Mouse (Mus musculus): Measurements from ENCODE around the gene Sept4.

The Sept4 gene

DNA sequence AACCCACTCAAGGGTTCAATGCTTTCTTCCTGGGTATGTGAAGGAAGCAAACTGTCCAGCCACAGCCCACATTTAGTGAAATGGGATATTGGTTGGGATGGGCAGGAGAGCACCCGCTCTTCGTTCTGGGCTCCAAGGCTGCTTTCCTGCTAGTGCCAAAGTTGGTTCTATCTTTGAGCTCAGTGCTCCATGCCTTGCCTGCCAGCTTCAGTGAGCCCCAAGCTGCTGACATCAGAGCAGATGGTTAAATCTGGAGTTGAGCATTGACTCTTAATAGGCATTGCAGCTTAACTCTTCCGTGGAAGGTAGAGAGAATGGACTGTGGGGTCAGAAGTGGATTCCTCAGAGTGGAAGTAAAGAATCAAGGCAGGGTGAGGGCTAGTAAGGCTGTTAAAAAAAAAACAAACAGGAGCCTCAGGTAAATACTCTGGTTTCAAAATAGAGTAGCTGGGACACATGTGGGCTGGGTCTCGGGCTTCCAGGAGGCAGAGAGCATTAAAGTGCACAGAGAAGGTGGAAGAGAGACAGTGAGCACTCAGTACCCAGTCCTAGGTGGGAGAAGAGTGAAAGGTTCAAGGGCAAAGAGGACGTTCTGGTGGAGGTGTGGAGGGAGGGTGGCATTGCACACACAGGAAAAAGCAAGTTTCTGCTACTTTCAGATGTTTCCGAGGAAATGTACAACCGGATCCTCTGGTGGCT is at the start of gene Sept4:
Sept4 (plus strand) TSS at position 649 of the 699 bp plus-strand sequence.
- no peak for DNase-seq (ENCODE audit: low spot score)

DNA sequence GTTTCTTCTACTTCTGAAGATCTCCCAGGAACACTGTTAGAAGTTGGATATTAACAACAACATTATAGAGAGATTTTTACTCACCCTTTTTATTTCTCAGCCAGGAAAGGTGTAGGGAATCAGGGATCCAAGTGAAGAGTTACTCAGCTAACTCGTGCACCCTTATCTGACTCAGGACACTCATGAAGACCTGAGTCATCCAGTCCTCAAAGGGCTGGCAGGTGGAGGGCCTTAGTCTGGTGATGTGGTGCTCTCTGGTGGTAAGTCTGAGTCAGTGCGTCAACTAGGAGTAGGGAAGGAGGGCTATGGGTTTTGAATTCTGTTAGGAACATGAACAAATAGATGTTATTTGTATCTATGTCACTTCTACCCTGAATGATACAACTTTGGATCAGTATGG is 49.4 kb upstream of the Sept4 start:
- DNase-seq (ENCODE audit: low spot score) = peak; percentile 71

DNA sequence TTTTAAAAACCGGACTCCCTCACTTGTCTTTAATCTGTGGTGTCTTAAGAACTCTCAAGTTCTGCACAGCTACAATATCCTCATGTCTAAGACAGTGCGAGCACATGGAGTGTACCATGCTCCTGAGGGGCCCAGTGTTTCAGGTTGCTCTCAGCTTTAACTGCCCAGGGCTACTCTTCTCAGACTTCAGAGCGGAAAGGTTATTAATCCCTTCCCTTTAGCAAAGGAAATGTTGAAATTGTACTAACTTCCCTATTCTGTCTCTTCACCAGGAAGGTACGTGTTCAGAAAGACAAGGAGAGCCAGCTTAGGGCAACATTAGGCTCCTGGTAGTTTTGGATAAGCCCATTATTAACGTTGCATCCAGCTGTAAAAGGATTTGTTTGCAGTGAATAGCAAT is 45.2 kb upstream of the Sept4 start:
- no peak for DNase-seq (ENCODE audit: low spot score)

DNA sequence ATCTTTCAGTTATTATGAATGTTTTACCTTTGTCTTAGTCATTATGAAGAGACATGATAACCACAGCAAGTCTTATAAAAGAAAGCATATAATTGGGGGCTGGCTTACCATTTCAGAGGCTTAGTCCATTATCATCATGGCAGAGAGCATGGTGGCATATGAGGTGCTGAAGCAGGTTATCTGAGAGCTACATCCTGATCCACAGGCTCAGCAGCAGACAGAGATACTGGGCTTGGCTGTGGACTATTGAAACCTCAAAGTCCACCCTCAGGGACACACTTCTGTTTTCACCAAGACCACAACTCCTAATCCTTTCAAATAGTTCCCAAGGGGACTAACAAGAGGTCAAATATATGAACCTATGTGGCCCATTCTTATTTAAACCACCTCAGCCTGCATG is 44.7 kb upstream of the Sept4 start:
- DNase-seq (ENCODE audit: low spot score) = no peak

DNA sequence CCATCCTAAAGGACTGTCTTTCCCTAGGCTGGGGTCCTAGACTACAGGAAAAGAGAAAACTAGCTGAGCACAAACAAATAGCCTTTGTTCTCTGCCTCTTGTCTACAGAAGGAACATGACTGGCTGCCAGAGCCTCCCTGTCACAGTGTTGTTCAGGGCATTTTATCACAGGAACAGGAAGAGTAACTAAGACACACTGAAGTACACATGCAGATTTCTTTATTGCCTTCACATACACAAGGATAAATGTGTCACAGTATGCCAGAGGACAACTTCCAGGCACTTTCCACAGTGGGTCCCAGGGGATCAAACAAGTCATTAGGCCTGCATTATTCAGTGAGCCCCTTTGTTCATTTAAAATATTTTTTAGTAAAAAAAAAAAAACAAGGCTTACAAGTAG is 43.9 kb upstream of the Sept4 start:
- no peak for DNase-seq (ENCODE audit: low spot score)

DNA sequence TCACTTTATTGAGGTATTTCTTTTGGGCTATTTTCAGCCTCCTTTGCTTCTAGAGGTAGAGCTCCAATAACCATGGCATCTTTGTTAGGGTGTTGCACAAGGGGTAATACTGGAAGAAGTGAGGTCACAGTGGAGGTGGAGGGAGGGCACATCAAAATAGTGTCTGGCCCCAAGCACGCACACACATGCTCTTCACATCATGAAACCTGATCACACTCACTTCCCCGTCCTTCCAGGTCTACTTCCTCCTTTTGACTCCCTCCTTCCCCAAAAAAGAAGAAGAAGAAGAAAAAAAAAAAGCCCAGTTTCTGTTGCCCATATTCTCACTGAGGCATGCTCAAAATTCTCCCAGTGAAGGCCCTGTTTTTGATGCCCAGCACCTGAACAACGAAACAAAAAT is 41.3 kb upstream of the Sept4 start:
- no peak for DNase-seq (ENCODE audit: low spot score)

DNA sequence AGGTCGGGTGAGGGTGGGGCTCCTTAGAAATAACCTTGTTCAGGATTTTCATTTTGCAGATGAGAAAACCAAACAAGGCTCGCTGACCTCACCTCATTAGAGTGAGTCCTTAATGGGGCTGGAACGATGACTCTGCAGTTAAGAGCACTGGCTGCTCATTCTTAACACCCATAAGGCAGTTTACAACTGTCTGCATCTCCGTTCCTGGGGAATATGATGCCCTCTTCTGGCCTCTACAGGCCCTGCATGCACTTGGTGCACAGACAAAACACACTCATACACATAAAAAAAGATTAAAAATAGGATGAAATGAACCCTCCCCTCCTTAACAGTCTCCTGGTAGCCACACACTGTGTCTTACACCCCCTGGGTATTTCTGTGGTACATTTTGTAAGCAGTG is 40.7 kb upstream of the Sept4 start:
- peak; percentile 28 for DNase-seq (ENCODE audit: low spot score)

DNA sequence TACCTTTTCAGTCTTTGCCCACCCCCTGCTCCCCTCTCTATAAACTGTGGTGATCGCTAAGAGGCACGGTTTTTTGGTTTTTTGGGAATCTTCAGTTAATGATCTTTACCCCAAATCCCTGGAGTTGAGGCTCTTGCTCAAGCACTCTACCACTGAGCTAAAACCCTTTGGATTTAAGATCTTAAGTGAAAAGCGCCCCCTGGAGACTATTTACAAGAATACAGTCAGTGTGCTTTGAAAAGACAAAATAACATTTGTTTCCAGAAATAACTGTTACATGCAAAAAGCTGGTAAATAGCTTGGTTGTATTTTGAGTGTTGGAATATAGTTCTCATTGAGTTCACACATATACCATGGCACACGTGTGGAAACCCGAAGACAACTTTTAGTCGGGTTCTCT is 37.0 kb upstream of the Sept4 start:
- DNase-seq (ENCODE audit: low spot score) = peak; percentile 67

DNA sequence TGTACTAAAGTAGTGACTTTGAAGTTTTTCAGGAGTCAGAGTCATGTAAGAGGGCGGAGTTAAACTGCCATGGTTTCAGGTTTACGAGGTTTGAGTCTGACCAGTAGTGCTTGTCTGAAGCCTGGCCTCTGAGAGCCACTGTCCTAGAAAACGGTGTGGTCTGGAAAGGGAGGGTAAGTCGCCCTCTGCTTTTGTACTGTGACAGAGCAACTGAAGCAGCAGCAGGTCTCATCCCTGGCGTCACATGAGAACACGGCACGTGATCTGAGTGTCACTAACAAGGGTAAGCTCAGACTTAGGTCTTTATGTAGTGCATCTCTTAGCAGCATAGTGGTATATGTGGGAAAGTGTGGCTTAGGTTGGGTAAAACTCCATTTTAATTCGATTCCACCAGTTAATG is 26.4 kb upstream of the Sept4 start:
- peak; percentile 30 for DNase-seq (ENCODE audit: low spot score)

DNA sequence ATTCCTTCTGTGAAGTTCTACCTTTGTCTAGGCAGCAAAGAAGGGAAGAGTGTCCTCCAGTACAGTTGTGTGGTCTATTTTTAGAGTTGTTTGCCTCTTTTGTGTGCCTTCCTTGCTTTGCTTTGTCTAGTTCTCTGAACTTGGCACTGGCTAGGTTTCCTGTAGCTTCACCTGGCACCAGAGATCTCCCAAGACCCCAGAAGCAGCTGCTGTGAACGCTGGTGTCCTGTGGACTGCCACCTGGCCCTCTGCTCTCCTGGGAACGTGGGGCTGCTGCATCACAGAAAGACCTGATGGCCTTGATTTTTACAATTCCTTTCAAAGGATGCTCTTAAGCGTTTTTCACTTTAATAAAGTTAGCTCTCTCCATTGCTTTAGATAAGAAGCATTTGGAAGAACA is 25.8 kb upstream of the Sept4 start:
- DNase-seq (ENCODE audit: low spot score) = no peak

DNA sequence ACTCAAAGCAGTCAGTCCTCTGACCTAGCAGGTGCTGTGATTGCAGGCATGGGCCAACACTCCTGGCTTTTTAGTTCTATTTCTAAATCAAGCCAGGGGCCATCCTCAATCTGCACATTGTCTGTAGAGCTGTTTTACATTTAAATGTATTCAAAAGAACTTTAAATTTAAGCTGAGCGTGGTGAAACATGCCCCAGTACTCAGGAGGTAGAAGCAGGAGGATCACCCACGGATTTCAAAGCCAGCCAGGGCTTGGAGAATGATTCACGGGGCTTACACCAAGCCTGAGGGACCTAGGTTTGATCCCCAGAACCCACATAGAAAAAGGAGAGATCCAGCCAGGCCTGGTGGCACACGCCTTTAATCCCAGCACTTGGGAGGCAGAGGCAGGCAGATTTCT is 15.4 kb upstream of the Sept4 start:
- no peak for DNase-seq (ENCODE audit: low spot score)

DNA sequence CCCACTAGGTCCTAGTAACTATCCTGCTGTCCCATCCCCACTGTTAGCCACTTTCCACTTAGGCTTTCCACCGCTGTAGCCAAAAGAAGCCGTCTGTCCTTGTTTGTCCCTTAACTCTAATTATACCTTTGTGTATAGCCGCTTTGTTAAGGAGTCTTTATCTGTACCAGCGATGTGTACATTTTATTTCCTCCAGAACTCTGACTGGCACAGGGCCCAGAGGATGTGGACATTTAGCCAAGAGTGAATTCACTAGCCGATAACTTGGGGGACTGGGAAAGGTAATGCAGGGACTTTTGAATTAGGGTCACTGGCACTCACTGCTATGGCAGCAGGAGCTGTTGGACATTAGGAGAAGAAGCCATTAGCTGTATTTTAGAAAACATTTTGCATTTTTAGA is 14.3 kb upstream of the Sept4 start:
- no peak for DNase-seq (ENCODE audit: low spot score)

DNA sequence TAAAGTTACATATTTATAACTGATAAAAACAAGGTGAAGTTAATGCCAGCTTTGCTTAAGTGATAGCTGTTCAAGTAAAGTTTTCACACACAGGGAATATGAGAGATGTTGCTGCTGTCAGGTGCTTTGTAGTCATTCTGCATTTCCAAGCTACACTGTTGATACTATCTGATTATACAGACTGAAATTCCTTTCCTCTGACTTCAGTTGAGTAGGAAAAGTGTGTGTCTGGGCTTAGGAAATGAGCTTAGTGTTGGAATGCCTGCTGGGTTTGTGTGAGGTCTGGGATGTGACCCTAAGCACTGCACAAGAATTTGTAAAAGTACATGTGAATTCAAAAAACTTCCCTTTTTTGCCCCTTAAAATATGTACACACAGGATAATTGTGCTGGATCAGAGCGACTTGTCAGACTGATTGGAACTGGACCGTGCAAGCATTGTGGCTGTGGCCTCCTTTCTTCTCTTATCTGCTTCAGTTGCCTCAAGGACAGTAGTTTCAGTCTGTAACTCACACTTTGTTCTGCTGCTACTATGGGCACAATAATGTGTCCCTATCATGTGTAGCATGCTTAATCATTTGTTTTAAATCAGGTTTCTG is 13.5 kb upstream of the Sept4 start:
- DNase-seq (ENCODE audit: low spot score) = no peak

DNA sequence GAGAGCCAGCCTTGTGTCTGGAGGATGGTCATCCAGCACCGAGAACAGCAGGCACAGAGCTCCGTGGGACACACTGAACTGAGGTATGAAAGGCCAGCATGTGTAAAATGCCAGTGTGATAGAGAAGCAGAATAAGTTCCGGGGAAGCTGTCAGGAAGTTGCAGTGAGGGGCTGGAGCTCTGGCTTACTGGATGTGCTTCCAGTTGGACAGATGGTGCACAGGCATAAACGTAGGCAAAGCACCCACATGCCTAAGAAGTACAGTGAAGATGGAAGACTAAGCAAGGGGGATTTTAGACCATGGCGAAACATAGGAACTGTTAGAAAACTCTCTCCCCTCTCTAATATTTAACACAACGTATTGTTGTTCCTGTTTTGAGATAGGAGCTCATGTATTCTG is 7.5 kb upstream of the Sept4 start:
- DNase-seq (ENCODE audit: low spot score) = no peak

DNA sequence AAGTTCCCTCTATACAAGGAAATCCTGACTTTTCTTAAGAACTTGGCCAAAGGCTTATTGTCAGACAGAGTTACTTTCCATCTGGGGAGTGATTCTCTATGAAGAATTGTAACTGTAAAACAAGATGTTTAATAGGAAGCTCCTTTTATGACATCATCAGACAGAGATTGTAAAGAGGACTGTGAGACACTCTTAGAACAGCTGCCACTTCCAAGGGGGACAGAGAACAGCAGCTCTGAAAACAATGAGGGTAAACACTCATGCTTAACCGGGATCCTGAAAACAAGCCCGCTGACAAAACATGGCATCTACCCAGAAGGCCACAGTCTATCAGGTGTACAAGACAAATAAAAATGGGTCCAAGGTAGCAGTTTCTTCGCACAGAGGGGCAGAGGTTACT is 2.2 kb upstream of the Sept4 start, which contains the start of gene Gm11492:
Gm11492 (plus strand) TSS at position 153 of the 400 bp plus-strand sequence.
- DNase-seq (ENCODE audit: low spot score) = no peak

DNA sequence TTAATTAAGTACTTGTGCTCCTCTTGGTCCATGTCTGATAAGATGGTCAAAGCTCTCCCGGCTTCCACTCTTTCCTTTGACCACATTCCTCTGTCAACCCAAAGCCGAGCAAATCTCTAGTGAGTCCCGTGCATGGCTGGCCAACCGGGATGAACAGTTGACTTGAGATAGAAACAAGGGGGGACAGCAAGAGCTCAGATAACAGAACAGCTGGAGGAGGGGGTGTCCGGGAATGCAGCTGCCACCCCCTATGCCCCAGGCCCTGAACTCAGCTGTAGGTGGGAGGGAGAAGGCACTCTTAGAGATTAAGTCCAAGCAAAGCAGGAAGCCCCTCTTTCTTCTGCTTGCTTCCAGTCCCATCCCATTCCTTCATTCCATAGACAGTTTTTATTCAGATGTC is 2.0 kb downstream of the Sept4 start:
- DNase-seq (ENCODE audit: low spot score) = no peak

DNA sequence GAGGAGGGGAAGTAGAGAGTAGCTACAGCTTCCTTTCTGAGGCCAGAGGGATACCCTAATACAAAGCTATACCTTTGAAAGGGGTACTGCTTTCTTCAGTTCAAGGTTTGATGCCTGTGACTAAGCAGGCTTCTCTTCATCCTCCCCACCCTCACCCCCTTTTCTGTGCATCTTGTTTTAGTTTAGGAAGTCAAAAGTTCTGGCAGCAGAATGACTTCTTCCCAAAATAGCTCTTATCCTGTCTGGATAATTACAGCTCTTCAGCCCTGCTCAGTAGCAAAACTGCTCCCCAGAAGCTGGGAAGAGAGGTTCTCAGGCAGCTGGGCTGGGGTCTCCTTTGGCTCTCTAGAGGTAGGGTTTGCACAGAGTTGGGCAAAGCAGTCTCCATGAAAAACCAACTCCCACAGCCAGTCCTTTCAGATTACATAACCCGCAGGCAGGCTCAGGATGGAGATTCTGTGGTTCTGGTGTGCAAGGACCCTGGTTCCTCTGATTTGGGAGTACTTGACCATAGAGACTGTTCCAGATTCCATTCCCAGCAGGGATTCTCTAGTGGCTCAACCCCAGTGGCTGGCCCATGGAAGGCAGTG is 2.8 kb downstream of the Sept4 start:
- no peak for DNase-seq (ENCODE audit: low spot score)

DNA sequence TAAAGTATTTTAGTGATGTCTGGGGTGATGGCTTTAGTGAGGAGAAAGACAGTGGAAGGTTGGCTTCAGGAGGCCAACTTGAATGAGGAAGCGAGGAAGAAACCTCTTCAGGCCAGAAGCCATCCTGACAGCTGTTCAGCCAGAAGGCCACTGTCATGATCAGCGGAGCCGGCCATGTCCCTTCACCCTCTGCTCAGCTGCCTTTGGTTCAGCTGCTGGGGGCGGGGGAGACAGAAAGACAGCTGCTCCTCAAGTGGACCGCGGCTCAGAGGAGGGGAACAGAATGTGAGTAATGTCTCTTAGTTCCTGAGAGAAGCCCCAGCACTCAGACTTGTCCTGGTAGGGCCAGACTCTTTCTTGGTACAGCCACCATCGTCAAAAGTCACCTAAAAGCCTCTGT is 5.0 kb downstream of the Sept4 start:
- no peak for DNase-seq (ENCODE audit: low spot score)

DNA sequence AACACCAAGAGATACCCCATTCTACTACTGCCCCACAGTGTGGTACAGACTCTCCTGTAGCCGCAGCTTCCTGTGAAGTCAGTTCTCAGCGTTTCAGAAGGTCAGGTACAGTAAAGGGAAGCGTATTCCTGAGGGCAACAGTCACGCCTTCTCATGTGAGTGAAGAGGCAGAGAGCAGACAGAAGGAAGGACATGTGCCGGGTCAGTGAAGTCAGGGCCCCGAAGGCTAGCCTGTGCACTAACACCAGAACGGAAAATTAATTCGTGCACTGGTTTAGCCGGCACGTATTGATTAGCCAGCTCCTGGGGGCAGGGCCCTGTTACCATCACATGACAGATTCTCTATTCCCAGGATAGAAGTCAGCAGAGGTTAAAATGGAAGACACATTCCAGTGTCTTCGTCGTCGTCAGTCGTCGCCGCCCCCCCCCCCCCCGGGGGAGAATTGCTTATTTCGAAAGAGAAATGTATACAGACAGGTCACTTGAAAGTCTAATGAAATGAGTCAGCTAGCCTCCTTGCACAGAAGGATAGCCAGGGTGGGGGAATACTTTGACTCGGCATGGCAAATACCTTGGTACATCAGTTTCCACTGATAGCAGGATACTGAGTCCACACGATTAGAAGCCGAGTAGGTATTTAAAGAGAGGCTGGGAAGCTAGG is 5.9 kb downstream of the Sept4 start:
- no peak for DNase-seq (ENCODE audit: low spot score)

DNA sequence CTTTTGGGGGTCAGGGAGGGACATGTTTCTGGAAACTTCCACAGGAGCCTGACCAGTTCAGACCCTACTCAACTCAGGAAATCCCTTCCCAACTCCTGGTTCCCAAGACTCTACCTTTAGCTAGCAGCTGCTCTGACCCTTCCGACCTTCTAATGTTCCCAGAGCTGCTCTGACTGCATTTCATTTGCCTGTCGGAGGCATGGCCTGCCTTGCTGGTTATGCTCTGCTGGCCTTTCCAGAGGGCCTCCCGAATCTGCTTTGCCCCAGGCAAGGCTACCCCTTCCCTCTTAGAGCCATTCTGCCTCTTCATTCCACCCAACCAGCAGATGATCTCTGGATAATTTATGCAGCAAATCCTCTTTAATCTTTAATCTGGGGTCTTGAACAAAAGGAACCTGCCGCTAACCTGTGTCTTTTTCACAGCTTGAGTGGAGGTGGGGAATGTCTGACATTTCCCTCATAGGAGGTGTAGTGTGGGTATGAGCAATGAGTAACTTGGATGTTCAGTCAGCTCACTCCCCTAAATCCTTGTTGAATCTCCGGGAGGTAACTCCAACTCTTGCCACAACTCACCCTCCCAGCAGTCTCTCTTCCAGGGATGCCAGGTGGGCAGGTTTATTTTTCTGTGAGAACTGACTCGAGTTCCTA is 9.0 kb downstream of the Sept4 start:
- DNase-seq (ENCODE audit: low spot score) = no peak

DNA sequence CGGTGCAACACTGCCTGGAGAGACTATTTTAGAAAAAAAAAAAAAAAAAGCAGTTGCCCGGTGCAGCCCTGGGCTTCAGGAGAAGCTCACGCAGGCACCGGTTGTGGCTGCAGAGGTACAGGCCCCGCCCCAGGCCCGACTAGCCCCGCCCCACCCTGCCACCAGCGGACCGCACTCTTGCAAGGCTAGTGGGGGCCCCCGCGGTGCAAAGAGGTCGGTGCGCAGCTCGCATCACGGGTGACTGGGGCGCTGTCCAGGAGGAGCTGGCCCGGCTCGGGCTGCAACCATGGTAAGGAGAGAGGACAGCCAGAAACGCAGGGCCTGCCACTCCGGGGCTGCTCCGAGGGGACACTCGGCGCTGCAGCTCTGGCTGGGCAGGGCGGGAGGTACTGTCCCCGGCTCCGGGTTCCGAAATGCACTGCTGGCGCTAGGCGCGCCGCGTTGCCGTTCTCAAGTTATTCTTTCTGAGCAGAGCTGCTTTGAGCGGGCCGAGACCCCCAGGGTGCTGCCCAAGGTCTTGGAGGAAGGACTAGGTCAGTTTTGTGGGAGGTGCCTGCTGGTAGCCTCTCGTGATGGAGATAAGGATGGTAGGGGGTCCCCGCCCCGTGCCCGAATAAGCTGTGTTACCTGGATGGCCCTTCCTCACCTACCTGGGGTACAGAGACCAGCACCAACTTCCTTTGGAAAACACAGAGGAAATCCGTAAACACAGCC is 9.7 kb downstream of the Sept4 start:
- DNase-seq (ENCODE audit: low spot score) = peak; percentile 68
